In the genomic region with DNA sequence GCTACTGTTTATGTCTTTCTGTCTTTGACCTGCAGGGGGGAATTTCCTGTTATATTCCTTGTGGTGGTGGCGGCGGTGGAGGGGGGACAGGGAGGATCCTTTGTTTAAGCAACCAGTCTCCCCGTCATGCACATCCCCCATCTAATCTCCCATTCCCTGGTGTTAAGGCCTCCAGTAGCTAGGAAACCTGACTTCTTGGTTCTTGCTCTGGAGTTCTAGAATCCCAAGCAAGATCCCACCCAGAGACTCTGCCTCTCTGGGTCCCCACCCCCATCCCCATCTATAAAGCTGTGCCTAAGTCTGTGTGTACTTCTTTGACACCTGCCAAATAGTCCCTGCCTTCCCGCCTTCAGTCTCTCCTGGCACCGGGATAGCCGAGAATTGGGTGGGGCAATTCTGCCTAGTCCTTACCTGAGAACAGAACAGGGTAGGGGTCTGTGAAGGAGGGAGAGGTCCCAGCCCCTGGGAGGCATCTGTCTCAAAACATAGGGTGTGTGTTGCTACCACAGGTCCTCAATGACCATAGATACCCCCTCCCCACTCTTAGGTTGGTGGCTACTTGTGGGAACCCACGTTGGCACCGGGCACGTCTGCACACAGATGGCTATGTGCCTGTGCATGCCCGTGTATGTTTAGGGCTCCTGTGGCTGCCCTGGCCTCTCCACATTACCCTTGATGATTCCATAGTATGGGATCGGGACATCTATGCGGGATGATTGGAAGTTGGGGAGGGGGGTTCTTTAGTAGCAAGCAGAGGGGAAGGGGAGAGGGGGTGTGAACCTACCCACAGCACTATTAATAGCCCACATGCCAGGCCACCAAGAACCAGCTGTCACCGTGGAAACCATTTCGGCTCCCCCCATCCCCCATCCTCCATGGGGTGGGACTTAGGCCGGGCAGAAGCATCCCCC, we compare ENCODE assay signal across 9 mouse cellular contexts. TPM values are rescaled to one million over a fixed set of nuclear protein-coding genes. Genes with fewer than 3 reads are reported as not detected.
DNase-seq lines count a peak whose midpoint lies in the region; ATAC-seq and TF ChIP-seq lines count a peak whose summit lies in the region.
"Had no signal": no experiment of that assay in that cellular context is flagged by ENCODE, and none has a peak within 500 bp of the region (broad histone marks: within the 10 kb centered on the region; RNA-seq: fewer than 3 reads in every experiment).

No protein-coding gene starts in this region.

- peak overlapping the region; percentile 88 for H3K27ac ChIP-seq in heart, embryonic 16.5 days (ENCODE audit: low read length)
- peak overlapping the region; percentile 73; the same call in 1 of the 2 replicates for H3K27ac ChIP-seq in limb, embryonic 14.5 days (replicated peaks; ENCODE audit: low read depth, low read length)

- H3K27me3 ChIP-seq in heart, embryonic 16.5 days (ENCODE audit: control insufficient read depth, insufficient read depth, low read length), result no peaks in the 10 kb centered on the region
- H3K27me3 ChIP-seq in limb, embryonic 14.5 days (ENCODE audit: control insufficient read depth, insufficient read depth, low read length), result no peaks in the 10 kb centered on the region

- TF ChIP-seq POLR2A in limb, embryonic 14.5 days (IDR thresholded peaks at IDR 0.05; ENCODE audit: borderline replicate concordance, extremely low read depth, insufficient read depth, insufficient read length), result no peak

- peaks cover 3% of the 10 kb centered on the region; the same call in 1 of the 2 replicates for H3K36me3 ChIP-seq in heart, embryonic 16.5 days (ENCODE audit: control insufficient read depth, insufficient read depth)
- H3K36me3 ChIP-seq in limb, embryonic 14.5 days (ENCODE audit: control insufficient read depth, insufficient read depth, low read length), result peaks cover 13% of the 10 kb centered on the region

- H3K4me2 ChIP-seq in heart, embryonic 16.5 days (ENCODE audit: low read depth, low read length), result peak overlapping the region; percentile 44
- peak overlapping the region; percentile 50 for H3K4me2 ChIP-seq in limb, embryonic 14.5 days (replicated peaks; ENCODE audit: low read depth, low read length, severe bottlenecking)

- no peak for ATAC-seq in heart, embryonic 16.5 days (replicated peaks; ENCODE audit: extremely low read depth, insufficient read depth, low FRiP score)
- ATAC-seq in limb, embryonic 14.5 days (ENCODE audit: low FRiP score, low read depth), result no peak
- no peak for ATAC-seq in megakaryocyte progenitor cell, adult 5-6 weeks (replicated peaks; ENCODE audit: poor library complexity)

- H3K9me3 ChIP-seq in heart, embryonic 16.5 days (replicated peaks; ENCODE audit: control insufficient read depth, low read length), result no peaks in the 10 kb centered on the region
- no peaks in the 10 kb centered on the region for H3K9me3 ChIP-seq in limb, embryonic 14.5 days (ENCODE audit: control insufficient read depth, low read length)

- peak overlapping the region; percentile 58 for H3K9ac ChIP-seq in heart, embryonic 16.5 days (ENCODE audit: low read length)
- H3K9ac ChIP-seq in limb, embryonic 14.5 days (ENCODE audit: low read depth, low read length, severe bottlenecking), result no peak overlapping the region

- WGBS in heart, embryonic 16.5 days, result 28% methylated on average over 15 of the region's 15 CpGs
- WGBS in limb, embryonic 14.5 days, result 23% methylated on average over 15 of the region's 15 CpGs

- peaks cover 97% of the 10 kb centered on the region for H3K4me1 ChIP-seq in heart, embryonic 16.5 days (ENCODE audit: control insufficient read depth, insufficient read depth, low read length)
- peaks cover 90% of the 10 kb centered on the region for H3K4me1 ChIP-seq in limb, embryonic 14.5 days (ENCODE audit: control insufficient read depth, insufficient read depth, low read length)

- DNase-seq in layer of hippocampus, adult 11-12 months (ENCODE audit: low spot score), result peak; percentile 57
- no peak for DNase-seq in layer of hippocampus, postnatal 36 days
- peak; percentile 69 to 80 for DNase-seq in cerebellum, postnatal 14 days
- peak; percentile 18 for DNase-seq in limb, embryonic 14.5 days (ENCODE audit: low spot score)
- DNase-seq in natural killer cell, adult 2 months (ENCODE audit: low spot score in 2 of 2), result peak; percentile 53 to 59
- no peak for DNase-seq in urinary bladder, postnatal 4 days (ENCODE audit: low spot score in 2 of 2)

- H3K4me3 ChIP-seq in heart, embryonic 16.5 days (ENCODE audit: low read length), result no peak overlapping the region
- H3K4me3 ChIP-seq in limb, embryonic 14.5 days (replicated peaks; ENCODE audit: low read length), result 0 out of 2 replicates have a peak overlapping the region, but pooled peaks have one; percentile 4

RNA-seq across cellular contexts. Expression of a gene that starts 8.3 kb away (rescaled TPM):
- total RNA-seq in layer of hippocampus, postnatal 36 days (2021), result 100 to 1,000 TPM; 956 to 985 TPM
- 37.5 and 40.2 TPM in 2 replicates for polyA plus RNA-seq in heart, embryonic 16.5 days (2015; fragmentation: Nextera tagmentation; extraction: Ambion mirVana)
- polyA plus RNA-seq in limb, embryonic 14.5 days (2012; rRNA removed), result 149 and 157 TPM in 2 replicates
- 55.9 and 63.2 TPM in 2 replicates for polyA plus RNA-seq in limb, embryonic 14.5 days (2014; fragmentation: Nextera tagmentation; extraction: Ambion mirVana)
- total RNA-seq in megakaryocyte progenitor cell, adult 5-6 weeks (2015), result 34.2 and 34.6 TPM in 2 replicates
- total RNA-seq in megakaryocyte progenitor cell, adult 5-6 weeks (2017), result 21.8 and 25.3 TPM in 2 replicates

RNA-seq across cellular contexts. Expression of a gene that starts 19.5 kb away (rescaled TPM):
- total RNA-seq in layer of hippocampus, postnatal 36 days (2021), result 100 to 1,000 TPM; 127 to 140 TPM
- 36.8 and 40.3 TPM in 2 replicates for polyA plus RNA-seq in heart, embryonic 16.5 days (2015; fragmentation: Nextera tagmentation; extraction: Ambion mirVana)
- polyA plus RNA-seq in limb, embryonic 14.5 days (2012; rRNA removed), result 83.4 and 104 TPM in 2 replicates
- polyA plus RNA-seq in limb, embryonic 14.5 days (2014; fragmentation: Nextera tagmentation; extraction: Ambion mirVana), result 43.9 and 48.3 TPM in 2 replicates
- total RNA-seq in megakaryocyte progenitor cell, adult 5-6 weeks (2015), result 28.7 and 30.9 TPM in 2 replicates
- 36.2 and 46.3 TPM in 2 replicates for total RNA-seq in megakaryocyte progenitor cell, adult 5-6 weeks (2017)

RNA-seq across cellular contexts. Expression of a gene that starts 26.4 kb away (rescaled TPM):
- total RNA-seq in layer of hippocampus, postnatal 36 days (2021), result 10 to 100 TPM; 59.1 to 78.4 TPM
- polyA plus RNA-seq in heart, embryonic 16.5 days (2015; fragmentation: Nextera tagmentation; extraction: Ambion mirVana), result 7.0 and 8.2 TPM in 2 replicates
- polyA plus RNA-seq in limb, embryonic 14.5 days (2012; rRNA removed), result 1.8 and 2.5 TPM in 2 replicates
- 1.2 and 1.4 TPM in 2 replicates for polyA plus RNA-seq in limb, embryonic 14.5 days (2014; fragmentation: Nextera tagmentation; extraction: Ambion mirVana)
- 3.3 and 3.5 TPM in 2 replicates for total RNA-seq in megakaryocyte progenitor cell, adult 5-6 weeks (2015)
- 0.47 and 0.87 TPM in 2 replicates for total RNA-seq in megakaryocyte progenitor cell, adult 5-6 weeks (2017)

RNA-seq across cellular contexts. Expression of a gene that starts 46.6 kb away (rescaled TPM):
- total RNA-seq in layer of hippocampus, postnatal 36 days (2021), result 100 to 1,000 TPM; 185 to 187 TPM
- polyA plus RNA-seq in heart, embryonic 16.5 days (2015; fragmentation: Nextera tagmentation; extraction: Ambion mirVana), result 15.2 and 15.5 TPM in 2 replicates
- 76.9 and 81.1 TPM in 2 replicates for polyA plus RNA-seq in limb, embryonic 14.5 days (2012; rRNA removed)
- polyA plus RNA-seq in limb, embryonic 14.5 days (2014; fragmentation: Nextera tagmentation; extraction: Ambion mirVana), result 19.8 and 23.5 TPM in 2 replicates
- 60.8 and 62.0 TPM in 2 replicates for total RNA-seq in megakaryocyte progenitor cell, adult 5-6 weeks (2015)
- 76.3 and 99.9 TPM in 2 replicates for total RNA-seq in megakaryocyte progenitor cell, adult 5-6 weeks (2017)

RNA-seq across cellular contexts. Expression of a gene that starts 47.7 kb away (rescaled TPM):
- total RNA-seq in layer of hippocampus, postnatal 36 days (2021), result not detected
- polyA plus RNA-seq in heart, embryonic 16.5 days (2015; fragmentation: Nextera tagmentation; extraction: Ambion mirVana), result not detected in 2 replicates
- polyA plus RNA-seq in limb, embryonic 14.5 days (2012; rRNA removed), result 0.11 TPM in 1 of 2 replicates, not detected in the other
- polyA plus RNA-seq in limb, embryonic 14.5 days (2014; fragmentation: Nextera tagmentation; extraction: Ambion mirVana), result not detected in 2 replicates
- total RNA-seq in megakaryocyte progenitor cell, adult 5-6 weeks (2015), result not detected in 2 replicates
- total RNA-seq in megakaryocyte progenitor cell, adult 5-6 weeks (2017), result not detected in 2 replicates
- total RNA-seq: hematopoietic stem cell, adult 5-6 weeks had no signal

Comparison
In these comparisons a context has a peak if more than half of its experiments do, and no peak if none do; other contexts are left out.
1. DNase-seq: peak in layer of hippocampus, adult 11-12 months (single experiment), cerebellum, postnatal 14 days (2 of 2), limb, embryonic 14.5 days (single experiment) and natural killer cell, adult 2 months (2 of 2); none in layer of hippocampus, postnatal 36 days (0 of 2) and urinary bladder, postnatal 4 days (0 of 2).
2. RNA of a gene that starts 8.3 kb away (total RNA-seq): 956 to 985 TPM in layer of hippocampus, postnatal 36 days; 21.8 to 34.6 TPM in megakaryocyte progenitor cell, adult 5-6 weeks; every median in the first group is over 10 times any median in the second.
3. RNA of a gene that starts 26.4 kb away (total RNA-seq): 59.1 to 78.4 TPM in layer of hippocampus, postnatal 36 days; 0.47 to 3.5 TPM in megakaryocyte progenitor cell, adult 5-6 weeks; every median in the first group is over 10 times any median in the second.